ENCODE assay signal across 8 mouse cellular contexts in the genomic region with DNA sequence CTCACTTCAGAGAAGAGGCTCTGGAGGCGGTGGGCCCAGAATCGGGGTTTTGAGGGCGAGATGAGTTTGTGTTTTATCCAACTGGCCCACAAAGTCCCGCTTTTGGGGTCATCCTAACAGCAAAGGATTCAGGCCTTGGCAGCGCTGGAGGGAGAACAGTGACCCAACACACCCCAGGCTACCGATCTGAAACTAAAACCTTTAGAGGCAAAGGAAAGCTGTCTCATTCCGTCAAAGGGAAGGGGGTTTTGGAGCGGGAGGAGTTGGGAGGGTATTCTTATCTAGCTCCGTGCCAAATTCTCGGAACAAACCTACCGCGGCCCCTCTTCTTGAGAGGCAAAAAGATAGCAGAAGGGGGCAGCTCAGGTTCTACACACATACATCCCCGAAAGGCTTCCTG.
DNase-seq lines count a peak whose midpoint lies in the region; ATAC-seq and TF ChIP-seq lines count a peak whose summit lies in the region.
"Had no signal": no experiment of that assay in that cellular context is flagged by ENCODE, and none has a peak within 500 bp of the region (broad histone marks: within the 10 kb centered on the region; RNA-seq: fewer than 3 reads in every experiment).

No protein-coding gene starts in this region.

- TF ChIP-seq CTCF in forebrain, postnatal 0 days (IDR thresholded peaks at IDR 0.05; ENCODE audit: low read depth): no peak

- H3K4me3 ChIP-seq in kidney, embryonic 15.5 days (replicated peaks): peak overlapping the region; percentile 75; the same call in 1 of the 2 replicates
- H3K4me3 ChIP-seq in forebrain, postnatal 0 days (ENCODE audit: low read depth, low read length): peak overlapping the region; percentile 71; the same call in 1 of the 2 replicates
- peak overlapping the region; percentile 75 for H3K4me3 ChIP-seq in limb, embryonic 15.5 days
- H3K4me3 ChIP-seq in neural tube, embryonic 14.5 days (ENCODE audit: low read depth, low read length): no peak overlapping the region
- H3K4me3 ChIP-seq: heart, adult 2 months had no signal

- H3K9ac ChIP-seq in kidney, embryonic 15.5 days: no peak overlapping the region
- H3K9ac ChIP-seq in forebrain, postnatal 0 days: no peak overlapping the region
- H3K9ac ChIP-seq in limb, embryonic 15.5 days: no peak overlapping the region
- no peak overlapping the region for H3K9ac ChIP-seq in neural tube, embryonic 14.5 days (replicated peaks; ENCODE audit: low read depth, low read length)

- ATAC-seq in kidney, embryonic 15.5 days (replicated peaks; ENCODE audit: low FRiP score): no peak
- ATAC-seq in forebrain, postnatal 0 days: no peak
- no peak for ATAC-seq in limb, embryonic 15.5 days (ENCODE audit: insufficient number of reproducible peaks, low FRiP score, low TSS enrichment, low read depth)
- no peak for ATAC-seq in neural tube, embryonic 14.5 days (ENCODE audit: low read depth)

- H3K9me3 ChIP-seq in kidney, embryonic 15.5 days (replicated peaks): no peaks in the 10 kb centered on the region
- H3K9me3 ChIP-seq in forebrain, postnatal 0 days (ENCODE audit: low read length): no peaks in the 10 kb centered on the region
- no peaks in the 10 kb centered on the region for H3K9me3 ChIP-seq in limb, embryonic 15.5 days
- H3K9me3 ChIP-seq in neural tube, embryonic 14.5 days (ENCODE audit: control insufficient read depth, low read length): no peaks in the 10 kb centered on the region

- whole genome bisulfite sequencing in kidney, embryonic 15.5 days: 25% methylated on average over 13 of the region's 13 CpGs
- WGBS in forebrain, postnatal 0 days: 24% methylated on average over 13 of the region's 13 CpGs
- WGBS in limb, embryonic 15.5 days: 29% methylated on average over 13 of the region's 13 CpGs
- WGBS in neural tube, embryonic 14.5 days: 14% methylated on average over 13 of the region's 13 CpGs

- peaks cover 28% of the 10 kb centered on the region for H3K4me1 ChIP-seq in kidney, embryonic 15.5 days
- H3K4me1 ChIP-seq in forebrain, postnatal 0 days (ENCODE audit: insufficient read depth): no peaks in the 10 kb centered on the region
- peaks cover 55% of the 10 kb centered on the region for H3K4me1 ChIP-seq in limb, embryonic 15.5 days
- 0 out of 2 replicates have a peak, but pooled peaks cover 3% of the 10 kb centered on the region for H3K4me1 ChIP-seq in neural tube, embryonic 14.5 days (ENCODE audit: control insufficient read depth, insufficient read depth, low read length)

- no peak overlapping the region for H3K27ac ChIP-seq in kidney, embryonic 15.5 days
- H3K27ac ChIP-seq in forebrain, postnatal 0 days (ENCODE audit: low read depth, low read length): no peak overlapping the region
- H3K27ac ChIP-seq in limb, embryonic 15.5 days: no peak overlapping the region
- H3K27ac ChIP-seq in neural tube, embryonic 14.5 days (ENCODE audit: low read depth, low read length): no peak overlapping the region
- H3K27ac ChIP-seq: heart, adult 2 months had no signal

- no peaks in the 10 kb centered on the region for H3K36me3 ChIP-seq in kidney, embryonic 15.5 days
- no peaks in the 10 kb centered on the region for H3K36me3 ChIP-seq in forebrain, postnatal 0 days (ENCODE audit: insufficient read depth)
- H3K36me3 ChIP-seq in limb, embryonic 15.5 days: no peaks in the 10 kb centered on the region
- H3K36me3 ChIP-seq in neural tube, embryonic 14.5 days (ENCODE audit: control insufficient read depth, insufficient read depth, low read length): no peaks in the 10 kb centered on the region

- peaks cover 31% of the 10 kb centered on the region for H3K27me3 ChIP-seq in kidney, embryonic 15.5 days
- peaks cover 15% of the 10 kb centered on the region for H3K27me3 ChIP-seq in forebrain, postnatal 0 days (ENCODE audit: insufficient read depth, low read length)
- peaks cover 11% of the 10 kb centered on the region; the same call in 1 of the 2 replicates for H3K27me3 ChIP-seq in limb, embryonic 15.5 days
- peaks cover 14% of the 10 kb centered on the region for H3K27me3 ChIP-seq in neural tube, embryonic 14.5 days (ENCODE audit: control insufficient read depth, insufficient read depth, low read length)

- H3K4me2 ChIP-seq in kidney, embryonic 15.5 days: peak overlapping the region; percentile 98
- peak overlapping the region; percentile 93 for H3K4me2 ChIP-seq in forebrain, postnatal 0 days (ENCODE audit: low read depth)
- peak overlapping the region; percentile 95 for H3K4me2 ChIP-seq in limb, embryonic 15.5 days
- H3K4me2 ChIP-seq in neural tube, embryonic 14.5 days (ENCODE audit: low read depth, low read length): peak overlapping the region; percentile 98; the same call in 1 of the 2 replicates

- DNase-seq in kidney, adult 11 months: no peak
- no peak for DNase-seq in forebrain, postnatal 0 days
- no peak for DNase-seq in urinary bladder, postnatal 4 days (ENCODE audit: low spot score in 2 of 2)
- DNase-seq in embryo, embryonic 10 days (ENCODE audit: low spot score): no peak
- DNase-seq: heart, adult 2 months had no signal
